Mouse (Mus musculus) spleen, adult 2 months (tissue): Measurements from ENCODE around the gene Eef2kmt.

ENCODE experiments used
- CTCF ChIP-seq: fragments of 200-500 bp; IDR thresholded peaks from 2 replicates; pipeline ENCODE4 v1.5.1; 2011; ENCODE audit warnings: mild to moderate bottlenecking, inconsistent platforms; ENCODE audit not compliant: insufficient read depth, insufficient read length, insufficient replicate concordance; ENCODE audit errors: extremely low read depth
- POLR2A ChIP-seq: fragments of 200-500 bp; IDR thresholded peaks from 2 replicates; pipeline ENCODE4 v1.6.1; 2011; ENCODE audit warnings: low read depth, low read length, inconsistent platforms

GRCm38 (mm10) chr16:5282686-5283085 is 26.9 kb upstream of the Eef2kmt start:
- no peak for TF ChIP-seq CTCF
- no peak for TF ChIP-seq POLR2A
